Mouse (Mus musculus): ENCODE results near the gene Rnf138rt1. TPM values are rescaled to one million over a fixed set of nuclear protein-coding genes. Genes with fewer than 3 reads are reported as not detected.

The Rnf138rt1 gene
- polyA plus RNA-seq, 1 experiment from 2014 or later, result 0.12 TPM

- H3K36me3 ChIP-seq (ENCODE audit: control insufficient read depth, insufficient read depth, low read length), result no peaks in the 10 kb centered on the region
- H3K4me3 ChIP-seq (replicated peaks; ENCODE audit: low read length), result no peak overlapping the region
- H3K4me1 ChIP-seq (ENCODE audit: control insufficient read depth, insufficient read depth, low read length), result no peaks in the 10 kb centered on the region
- ATAC-seq (ENCODE audit: insufficient read depth, low FRiP score), result no peak
- no peak overlapping the region for H3K9ac ChIP-seq (ENCODE audit: low read length)
- WGBS, result 38% methylated on average over 12 of the region's 12 CpGs
- no peaks in the 10 kb centered on the region for H3K9me3 ChIP-seq (replicated peaks; ENCODE audit: control insufficient read depth, low read length)
- H3K4me2 ChIP-seq (ENCODE audit: low read depth, low read length), result no peak overlapping the region
- no peaks in the 10 kb centered on the region for H3K27me3 ChIP-seq (ENCODE audit: control insufficient read depth, insufficient read depth, low read length)
- no peak overlapping the region for H3K27ac ChIP-seq (ENCODE audit: low read length)
Measured at GRCm38 (mm10) chrX:163722785-163723577, 38.1 kb downstream of the Rnf138rt1 start.

- H3K4me3 ChIP-seq (replicated peaks; ENCODE audit: low read length), result no peak overlapping the region
- H3K27me3 ChIP-seq (ENCODE audit: control insufficient read depth, insufficient read depth, low read length), result no peaks in the 10 kb centered on the region
- no peaks in the 10 kb centered on the region for H3K36me3 ChIP-seq (ENCODE audit: control insufficient read depth, insufficient read depth, low read length)
- H3K4me1 ChIP-seq (ENCODE audit: control insufficient read depth, insufficient read depth, low read length), result no peaks in the 10 kb centered on the region
- no peak overlapping the region for H3K9ac ChIP-seq (ENCODE audit: low read length)
- no peak overlapping the region for H3K4me2 ChIP-seq (ENCODE audit: low read depth, low read length)
- no peaks in the 10 kb centered on the region for H3K9me3 ChIP-seq (replicated peaks; ENCODE audit: control insufficient read depth, low read length)
- no peak overlapping the region for H3K27ac ChIP-seq (ENCODE audit: low read length)
- WGBS, result 60% methylated on average over 2 of the region's 2 CpGs
- no peak for ATAC-seq (ENCODE audit: insufficient read depth, low FRiP score)
Measured at GRCm38 (mm10) chrX:163720597-163720996, 40.5 kb downstream of the Rnf138rt1 start.

Other genes starting within 250 kb of the Rnf138rt1 start
- 0.35 and 0.55 TPM in 2 replicates for gene Grpr, start 211.7 kb downstream of the Rnf138rt1 start, polyA plus RNA-seq (2015; fragmentation: Nextera tagmentation; extraction: Ambion mirVana)
- gene Ap1s2, start 147.7 kb upstream of the Rnf138rt1 start, polyA plus RNA-seq (2015; fragmentation: Nextera tagmentation; extraction: Ambion mirVana), result 23.3 and 24.1 TPM in 2 replicates
- 42.8 and 49.3 TPM in 2 replicates for gene Zrsr2, start 197.3 kb upstream of the Rnf138rt1 start, polyA plus RNA-seq (2015; fragmentation: Nextera tagmentation; extraction: Ambion mirVana)